ENCODE assay signal across 15 mouse cellular contexts in the genomic region with DNA sequence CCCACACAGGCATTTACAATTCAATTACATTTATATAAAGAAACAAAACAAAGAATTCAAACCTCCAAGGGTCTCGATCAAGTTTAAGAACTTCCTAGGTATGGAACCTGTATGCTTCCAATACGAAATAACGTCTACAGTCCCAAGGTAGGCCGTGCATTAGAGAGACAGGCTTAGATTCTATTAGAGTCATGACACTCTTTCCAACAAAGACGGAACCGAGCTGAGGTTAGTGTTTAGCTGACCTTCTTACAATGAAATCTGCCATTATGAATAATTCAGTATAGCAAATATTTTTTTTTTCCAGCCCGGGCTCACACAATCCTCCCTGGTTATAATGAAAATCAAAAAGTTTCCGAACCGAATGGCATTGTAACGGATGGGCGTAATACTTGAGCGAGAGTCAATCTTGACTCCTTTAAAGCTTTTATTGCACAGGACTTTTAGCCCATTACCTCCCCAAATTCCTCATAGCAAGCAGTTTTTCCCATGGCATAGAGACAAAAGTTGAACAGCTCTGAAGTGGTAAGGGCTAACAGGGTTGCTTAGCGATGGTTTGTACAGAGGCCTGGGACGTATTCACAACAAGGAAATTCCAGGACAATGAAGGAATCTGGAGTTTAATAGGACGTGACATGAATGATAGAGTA.
DNase-seq lines count a peak whose midpoint lies in the region; ATAC-seq and TF ChIP-seq lines count a peak whose summit lies in the region.
"Had no signal": no experiment of that assay in that cellular context is flagged by ENCODE, and none has a peak within 500 bp of the region (broad histone marks: within the 10 kb centered on the region; RNA-seq: fewer than 3 reads in every experiment).

No protein-coding gene starts in this region.

- 49% methylated on average over 15 of the region's 15 CpGs for WGBS in forebrain, embryonic 11.5 days
- 78% methylated on average over 15 of the region's 15 CpGs for WGBS in forebrain, embryonic 10.5 days
- 35% methylated on average over 15 of the region's 15 CpGs for WGBS in forebrain, postnatal 0 days
- 60% methylated on average over 15 of the region's 15 CpGs for WGBS in midbrain, embryonic 10.5 days
- 36% methylated on average over 15 of the region's 15 CpGs for WGBS in neural tube, embryonic 14.5 days

- DNase-seq in forebrain, embryonic 11.5 days (ENCODE audit: low spot score) = no peak
- no peak for DNase-seq in forebrain, embryonic 10.5 days (ENCODE audit: extremely low spot score, low spot score)
- peak; percentile 43 for DNase-seq in forebrain, postnatal 0 days
- peak; percentile 34 for DNase-seq in midbrain, embryonic 10.5 days (ENCODE audit: low spot score)
- DNase-seq in right cerebral cortex, postnatal 4 days = no peak
- DNase-seq in cerebellum, postnatal 14 days = no peak
- DNase-seq: adrenal gland, adult 2 months; cerebellum, postnatal 10 days; heart, postnatal 10 days; kidney, postnatal 36 days had no signal

- no peaks in the 10 kb centered on the region for H3K27me3 ChIP-seq in forebrain, embryonic 11.5 days (ENCODE audit: control insufficient read depth, insufficient read depth, low read length)
- H3K27me3 ChIP-seq in forebrain, embryonic 10.5 days (ENCODE audit: poor library complexity, severe bottlenecking) = no peaks in the 10 kb centered on the region
- H3K27me3 ChIP-seq in forebrain, postnatal 0 days (ENCODE audit: insufficient read depth, low read length) = no peaks in the 10 kb centered on the region
- peaks cover 27% of the 10 kb centered on the region; the same call in 1 of the 2 replicates for H3K27me3 ChIP-seq in midbrain, embryonic 10.5 days (ENCODE audit: low read depth, poor library complexity, severe bottlenecking)
- no peaks in the 10 kb centered on the region for H3K27me3 ChIP-seq in neural tube, embryonic 14.5 days (ENCODE audit: control insufficient read depth, insufficient read depth, low read length)
- H3K27me3 ChIP-seq: lung, embryonic 15.5 days had no signal

- no peak overlapping the region for H3K27ac ChIP-seq in forebrain, embryonic 11.5 days (ENCODE audit: low read depth, low read length)
- H3K27ac ChIP-seq in forebrain, embryonic 10.5 days = no peak overlapping the region
- H3K27ac ChIP-seq in forebrain, postnatal 0 days (ENCODE audit: low read depth, low read length) = no peak overlapping the region
- H3K27ac ChIP-seq in midbrain, embryonic 10.5 days (replicated peaks) = no peak overlapping the region
- 0 out of 2 replicates have a peak overlapping the region, but pooled peaks have one; percentile 34 for H3K27ac ChIP-seq in neural tube, embryonic 14.5 days (ENCODE audit: low read depth, low read length)
- H3K27ac ChIP-seq: lung, embryonic 15.5 days had no signal

- H3K4me2 ChIP-seq in forebrain, embryonic 11.5 days (ENCODE audit: low read depth, low read length, severe bottlenecking) = no peak overlapping the region
- no peak overlapping the region for H3K4me2 ChIP-seq in forebrain, postnatal 0 days (ENCODE audit: low read depth)
- no peak overlapping the region for H3K4me2 ChIP-seq in neural tube, embryonic 14.5 days (ENCODE audit: low read depth, low read length)
- H3K4me2 ChIP-seq: liver, embryonic 11.5 days; lung, embryonic 15.5 days had no signal

- H3K4me1 ChIP-seq in forebrain, embryonic 11.5 days (replicated peaks; ENCODE audit: control insufficient read depth, insufficient read depth, low read length) = no peaks in the 10 kb centered on the region; the same call in 1 of the 2 replicates
- 0 out of 2 replicates have a peak, but pooled peaks cover 5% of the 10 kb centered on the region for H3K4me1 ChIP-seq in forebrain, embryonic 10.5 days
- no peaks in the 10 kb centered on the region for H3K4me1 ChIP-seq in forebrain, postnatal 0 days (ENCODE audit: insufficient read depth)
- peaks cover 19% of the 10 kb centered on the region for H3K4me1 ChIP-seq in midbrain, embryonic 10.5 days
- H3K4me1 ChIP-seq in neural tube, embryonic 14.5 days (ENCODE audit: control insufficient read depth, insufficient read depth, low read length) = no peaks in the 10 kb centered on the region
- H3K4me1 ChIP-seq: lung, embryonic 15.5 days had no signal

- ATAC-seq in forebrain, embryonic 11.5 days (replicated peaks; ENCODE audit: low FRiP score) = peak; percentile 74
- ATAC-seq in forebrain, postnatal 0 days = peak; percentile 79
- ATAC-seq in neural tube, embryonic 14.5 days (ENCODE audit: low read depth) = no peak; the same call in 1 of the 2 replicates
- no peak for ATAC-seq in frontal cortex, adult (ENCODE audit: low TSS enrichment)
- ATAC-seq: intestine, embryonic 16.5 days had no signal

- no peaks in the 10 kb centered on the region; the same call in 1 of the 2 replicates for H3K9me3 ChIP-seq in forebrain, embryonic 11.5 days (ENCODE audit: control insufficient read depth, low read length)
- peaks cover 24% of the 10 kb centered on the region for H3K9me3 ChIP-seq in forebrain, embryonic 10.5 days
- H3K9me3 ChIP-seq in forebrain, postnatal 0 days (ENCODE audit: low read length) = 0 out of 2 replicates have a peak, but pooled peaks cover 8% of the 10 kb centered on the region
- H3K9me3 ChIP-seq in midbrain, embryonic 10.5 days (replicated peaks) = peaks cover 25% of the 10 kb centered on the region
- H3K9me3 ChIP-seq in neural tube, embryonic 14.5 days (ENCODE audit: control insufficient read depth, low read length) = no peaks in the 10 kb centered on the region
- H3K9me3 ChIP-seq: lung, embryonic 15.5 days had no signal

- H3K9ac ChIP-seq in forebrain, embryonic 11.5 days (ENCODE audit: low read length) = no peak overlapping the region
- no peak overlapping the region for H3K9ac ChIP-seq in forebrain, postnatal 0 days
- no peak overlapping the region for H3K9ac ChIP-seq in neural tube, embryonic 14.5 days (replicated peaks; ENCODE audit: low read depth, low read length)
- H3K9ac ChIP-seq: lung, embryonic 15.5 days had no signal

- no peak for TF ChIP-seq CTCF in forebrain, postnatal 0 days (IDR thresholded peaks at IDR 0.05; ENCODE audit: low read depth)

- no peak overlapping the region for H3K4me3 ChIP-seq in forebrain, embryonic 11.5 days (ENCODE audit: low read depth, low read length)
- H3K4me3 ChIP-seq in forebrain, embryonic 10.5 days = no peak overlapping the region
- no peak overlapping the region for H3K4me3 ChIP-seq in forebrain, postnatal 0 days (ENCODE audit: low read depth, low read length)
- no peak overlapping the region for H3K4me3 ChIP-seq in midbrain, embryonic 10.5 days
- H3K4me3 ChIP-seq in neural tube, embryonic 14.5 days (ENCODE audit: low read depth, low read length) = no peak overlapping the region
- H3K4me3 ChIP-seq: lung, embryonic 15.5 days had no signal

- H3K36me3 ChIP-seq in forebrain, embryonic 11.5 days (ENCODE audit: control insufficient read depth, insufficient read depth, low read length) = peaks cover 19% of the 10 kb centered on the region
- peaks cover 87% of the 10 kb centered on the region for H3K36me3 ChIP-seq in forebrain, embryonic 10.5 days (replicated peaks)
- H3K36me3 ChIP-seq in forebrain, postnatal 0 days (ENCODE audit: insufficient read depth) = peaks cover 10% of the 10 kb centered on the region
- H3K36me3 ChIP-seq in midbrain, embryonic 10.5 days = peaks cover 75% of the 10 kb centered on the region
- peaks cover 12% of the 10 kb centered on the region for H3K36me3 ChIP-seq in neural tube, embryonic 14.5 days (ENCODE audit: control insufficient read depth, insufficient read depth, low read length)

Comparison
In these comparisons a context has a peak if more than half of its experiments do, and no peak if none do; other contexts are left out.
1. DNase-seq: peak in forebrain, postnatal 0 days (single experiment) and midbrain, embryonic 10.5 days (single experiment); none in forebrain, embryonic 11.5 days (single experiment), forebrain, embryonic 10.5 days (single experiment), right cerebral cortex, postnatal 4 days (single experiment) and cerebellum, postnatal 14 days (0 of 2).
2. ATAC-seq: peak in forebrain, embryonic 11.5 days (single experiment) and forebrain, postnatal 0 days (single experiment); none in neural tube, embryonic 14.5 days (single experiment) and frontal cortex, adult (single experiment).